Mouse (Mus musculus): ENCODE measurements around the gene Vapa. TPM values are rescaled to one million over a fixed set of nuclear protein-coding genes. Genes with fewer than 3 reads are reported as not detected.
A peak's percentile ranks its signal among the peaks of the same experiment; 100 is the strongest.
"Not testable (repeated sequence)": the region's sequence is repeated elsewhere in the genome, so short reads cannot be mapped to it uniquely, and the experiment has no call there.

Gene Vapa
- total and polyA plus RNA-seq, 3 experiments, result 56.7 to 507 (median 85.3) TPM

DNA sequence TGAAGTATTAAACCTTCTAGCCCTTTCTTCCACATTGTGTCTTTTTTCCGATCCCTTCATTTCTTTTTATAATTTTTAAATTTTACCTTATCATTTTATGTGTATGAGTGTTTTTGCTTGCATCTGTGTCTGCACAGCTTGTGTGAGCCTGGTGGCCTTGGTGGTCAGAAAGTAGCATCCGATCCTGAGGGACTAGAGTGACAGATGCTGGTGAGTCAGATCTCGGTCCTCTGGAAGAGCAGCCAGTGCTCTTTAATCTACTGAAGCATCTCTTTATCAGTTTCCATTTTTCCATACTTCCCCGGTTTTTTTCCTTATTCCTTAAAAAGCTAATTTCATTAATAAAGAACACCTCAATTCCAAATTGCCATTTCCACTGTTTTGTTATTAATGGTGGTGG is 63.0 kb downstream of the Vapa start:
- Histone ChIP-seq H3K9me3 (replicated peaks; ENCODE audit: insufficient read depth, low read length) (no peaks in the 10 kb centered on the region), H3K4me3 (ENCODE audit: control insufficient read depth in 1 of 2, insufficient read depth in 1 of 2, low read depth in 2 of 2, low read length in 2 of 2) (no peak overlapping the region), H3K79me2 (ENCODE audit: control insufficient read depth, insufficient read depth, low read length, poor library complexity) (no peaks in the 10 kb centered on the region), H3K27ac (ENCODE audit: control insufficient read depth, low read depth, low read length) (no peak overlapping the region), H3K9ac (ENCODE audit: control insufficient read depth, low read depth, low read length, poor library complexity, severe bottlenecking) (no peak overlapping the region), H3K4me1 (ENCODE audit: control insufficient read depth in 1 of 2, insufficient read depth in 2 of 2, low read length in 2 of 2) (no peaks in the 10 kb centered on the region), H3K36me3 (ENCODE audit: control insufficient read depth in 1 of 2, insufficient read depth in 2 of 2, low read length in 2 of 2) (no peaks in the 10 kb centered on the region), H3K27me3 (ENCODE audit: control insufficient read depth in 1 of 2, insufficient read depth in 2 of 2, low read length in 2 of 2) (no peaks in the 10 kb centered on the region)
- TF ChIP-seq GATA1 (IDR thresholded peaks at IDR 0.05; ENCODE audit: low read depth, low read length) (no peak), TBP (IDR thresholded peaks at IDR 0.05; ENCODE audit: low read depth, low read length) (no peak), RAD21 (IDR thresholded peaks at IDR 0.05; ENCODE audit: low read depth, low read length) (no peak), KAT2A (conservative IDR thresholded peaks at IDR 0.05; ENCODE audit: low read depth, low read length) (no peak)
- DNase-seq (ENCODE audit: low read depth, low spot score), result no peak

DNA sequence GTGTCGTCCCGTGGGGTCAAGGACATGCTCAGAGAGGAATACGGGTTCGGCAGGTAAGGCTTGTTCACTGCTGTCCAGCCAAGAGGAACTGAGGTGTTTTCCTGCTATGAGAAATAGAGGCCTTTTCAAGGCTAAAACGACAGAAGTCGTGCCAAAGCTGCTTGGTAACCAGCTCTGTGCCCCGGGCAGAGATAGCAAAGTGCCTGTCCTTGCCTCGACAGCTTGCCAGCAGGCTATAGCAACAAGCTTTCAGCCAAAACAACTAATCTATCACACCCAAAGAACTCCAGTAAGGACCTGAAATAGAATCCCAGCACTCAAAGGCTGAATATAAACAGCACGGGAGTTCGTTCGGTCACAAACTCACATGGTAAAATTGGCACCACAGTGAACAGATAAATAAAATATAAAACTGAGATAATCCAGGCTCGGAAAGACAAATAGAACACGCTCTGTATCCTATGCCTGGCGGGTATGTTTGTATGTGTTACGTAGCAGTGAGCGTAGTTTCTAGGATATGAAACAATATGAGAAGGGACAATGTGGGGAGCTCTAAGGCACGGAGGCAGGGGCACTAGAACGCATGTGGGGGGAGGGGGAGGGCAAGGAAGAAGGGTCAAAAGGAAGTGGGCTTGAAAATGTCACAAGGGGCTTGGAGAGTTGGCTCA is 64.5 kb downstream of the Vapa start:
- Histone ChIP-seq H3K9me3 (replicated peaks; ENCODE audit: insufficient read depth, low read length) (no peaks in the 10 kb centered on the region), H3K27ac (ENCODE audit: control insufficient read depth, low read depth, low read length) (no peak overlapping the region), H3K36me3 (ENCODE audit: control insufficient read depth in 1 of 2, insufficient read depth in 2 of 2, low read length in 2 of 2) (no peaks in the 10 kb centered on the region), H3K9ac (ENCODE audit: control insufficient read depth, low read depth, low read length, poor library complexity, severe bottlenecking) (no peak overlapping the region), H3K4me1 (ENCODE audit: control insufficient read depth in 1 of 2, insufficient read depth in 2 of 2, low read length in 2 of 2) (no peaks in the 10 kb centered on the region), H3K4me3 (ENCODE audit: control insufficient read depth in 1 of 2, insufficient read depth in 1 of 2, low read depth in 2 of 2, low read length in 2 of 2) (no peak overlapping the region), H3K27me3 (ENCODE audit: control insufficient read depth in 1 of 2, insufficient read depth in 2 of 2, low read length in 2 of 2) (no peaks in the 10 kb centered on the region), H3K79me2 (ENCODE audit: control insufficient read depth, insufficient read depth, low read length, poor library complexity) (no peaks in the 10 kb centered on the region)
- no peak for DNase-seq (ENCODE audit: low read depth, low spot score)
- no peak for TF ChIP-seq POLR2AphosphoS5 (IDR thresholded peaks at IDR 0.05; ENCODE audit: borderline replicate concordance, low read depth, low read length)
- no peak for TF ChIP-seq HCFC1 (IDR thresholded peaks at IDR 0.05; ENCODE audit: low read depth, low read length)
- TF ChIP-seq SMC3 (IDR thresholded peaks at IDR 0.05; ENCODE audit: low read depth, low read length), result no peak
- TF ChIP-seq POLR2A (IDR thresholded peaks at IDR 0.05; ENCODE audit: control insufficient read depth in 1 of 2, insufficient read depth in 1 of 2, low read depth in 1 of 2, low read length in 2 of 2, poor library complexity in 1 of 2), result no peak
- no peak for TF ChIP-seq ZC3H11A (IDR thresholded peaks at IDR 0.05; ENCODE audit: low read depth, low read length)
- TF ChIP-seq KAT2A (conservative IDR thresholded peaks at IDR 0.05; ENCODE audit: low read depth, low read length), result no peak
- TF ChIP-seq SIN3A (IDR thresholded peaks at IDR 0.05; ENCODE audit: low read length), result no peak
- TF ChIP-seq MEF2A (IDR thresholded peaks at IDR 0.05; ENCODE audit: extremely low read depth, insufficient replicate concordance, low read depth, low read length, poor library complexity, severe bottlenecking), result no peak
- TF ChIP-seq MAZ (IDR thresholded peaks at IDR 0.05; ENCODE audit: low read depth, low read length), result no peak
- TF ChIP-seq GABPA (IDR thresholded peaks at IDR 0.05; ENCODE audit: low read depth, low read length), result no peak
- TF ChIP-seq TCF12 (IDR thresholded peaks at IDR 0.05; ENCODE audit: low read depth, low read length), result no peak
- no peak for TF ChIP-seq NRF1 (IDR thresholded peaks at IDR 0.05; ENCODE audit: insufficient read depth, low read depth, low read length, poor library complexity, severe bottlenecking)
- TF ChIP-seq ZMIZ1 (IDR thresholded peaks at IDR 0.05; ENCODE audit: low read depth, low read length), result no peak
- TF ChIP-seq BHLHE40 (IDR thresholded peaks at IDR 0.05; ENCODE audit: borderline replicate concordance, low read depth, low read length), result no peak
- no peak for TF ChIP-seq TAL1 (IDR thresholded peaks at IDR 0.05; ENCODE audit: low read length)
- TF ChIP-seq MYC (IDR thresholded peaks at IDR 0.05; ENCODE audit: low read depth, low read length), result no peak

DNA sequence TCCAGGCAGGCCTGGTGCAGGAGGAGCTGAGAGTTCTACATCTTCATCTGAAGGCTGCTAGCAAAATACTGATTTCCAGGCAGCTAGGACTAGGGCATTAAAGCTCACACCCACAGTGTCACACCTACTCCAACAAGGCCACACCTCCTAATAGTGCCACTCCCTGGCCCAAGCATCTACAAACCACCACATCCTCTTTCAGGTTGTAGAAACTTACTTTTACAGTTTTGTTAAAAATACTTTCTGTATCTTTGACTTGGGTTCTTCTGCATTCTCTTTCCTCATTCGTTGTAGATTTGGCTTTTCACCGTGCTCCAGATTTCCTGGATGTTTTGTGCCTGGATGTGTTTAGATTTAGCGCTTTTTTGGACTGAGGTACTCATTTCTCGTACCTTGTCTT is 67.1 kb downstream of the Vapa start:
- H3K27me3 ChIP-seq (ENCODE audit: control insufficient read depth in 1 of 2, insufficient read depth in 2 of 2, low read length in 2 of 2); H3K36me3 ChIP-seq (ENCODE audit: control insufficient read depth in 1 of 2, insufficient read depth in 2 of 2, low read length in 2 of 2); H3K9ac ChIP-seq (ENCODE audit: control insufficient read depth, low read depth, low read length, poor library complexity, severe bottlenecking); H3K27ac ChIP-seq (ENCODE audit: control insufficient read depth, low read depth, low read length); H3K9me3 ChIP-seq (replicated peaks; ENCODE audit: insufficient read depth, low read length); H3K79me2 ChIP-seq (ENCODE audit: control insufficient read depth, insufficient read depth, low read length, poor library complexity); H3K4me1 ChIP-seq (ENCODE audit: control insufficient read depth in 1 of 2, insufficient read depth in 2 of 2, low read length in 2 of 2); H3K4me3 ChIP-seq (ENCODE audit: control insufficient read depth in 1 of 2, insufficient read depth in 1 of 2, low read depth in 2 of 2, low read length in 2 of 2): not testable (repeated sequence)
- peak; percentile 25 for DNase-seq (ENCODE audit: low read depth, low spot score)
